Mouse (Mus musculus): Measurements from ENCODE around the gene Sbk2.
"Not testable (repeated sequence)": the region's sequence is repeated elsewhere in the genome, so short reads cannot be mapped to it uniquely, and the experiment has no call there.

Gene Sbk2

GRCm38 (mm10) chr7:4964272-4964671 is at the start of gene Sbk2:
Gene Sbk2 (minus strand): TSS chr7:4964406.
- DNase-seq (ENCODE audit: low spot score): peak; percentile 68

- DNase-seq (ENCODE audit: low spot score): no peak
These were observed 48.7 kb upstream of the Sbk2 start for GRCm38 (mm10) chr7:5012681-5013513.

GRCm38 (mm10) chr7:5008229-5008628 is 44.0 kb upstream of the Sbk2 start:
- DNase-seq (ENCODE audit: low spot score): no peak

- DNase-seq (ENCODE audit: low spot score): not testable (repeated sequence)
These were observed 38.7 kb upstream of the Sbk2 start for GRCm38 (mm10) chr7:5002876-5003275.

GRCm38 (mm10) chr7:4999876-5000275 is 35.7 kb upstream of the Sbk2 start:
- no peak for DNase-seq (ENCODE audit: low spot score)

- DNase-seq (ENCODE audit: low spot score): no peak
These were observed 32.7 kb upstream of the Sbk2 start for GRCm38 (mm10) chr7:4996934-4997333.

GRCm38 (mm10) chr7:4996003-4996895 is 32.0 kb upstream of the Sbk2 start, which contains the start of gene Zfp579:
Gene Zfp579 (minus strand): TSS chr7:4996158.
- DNase-seq (ENCODE audit: low spot score): peak; percentile 88

DNA sequence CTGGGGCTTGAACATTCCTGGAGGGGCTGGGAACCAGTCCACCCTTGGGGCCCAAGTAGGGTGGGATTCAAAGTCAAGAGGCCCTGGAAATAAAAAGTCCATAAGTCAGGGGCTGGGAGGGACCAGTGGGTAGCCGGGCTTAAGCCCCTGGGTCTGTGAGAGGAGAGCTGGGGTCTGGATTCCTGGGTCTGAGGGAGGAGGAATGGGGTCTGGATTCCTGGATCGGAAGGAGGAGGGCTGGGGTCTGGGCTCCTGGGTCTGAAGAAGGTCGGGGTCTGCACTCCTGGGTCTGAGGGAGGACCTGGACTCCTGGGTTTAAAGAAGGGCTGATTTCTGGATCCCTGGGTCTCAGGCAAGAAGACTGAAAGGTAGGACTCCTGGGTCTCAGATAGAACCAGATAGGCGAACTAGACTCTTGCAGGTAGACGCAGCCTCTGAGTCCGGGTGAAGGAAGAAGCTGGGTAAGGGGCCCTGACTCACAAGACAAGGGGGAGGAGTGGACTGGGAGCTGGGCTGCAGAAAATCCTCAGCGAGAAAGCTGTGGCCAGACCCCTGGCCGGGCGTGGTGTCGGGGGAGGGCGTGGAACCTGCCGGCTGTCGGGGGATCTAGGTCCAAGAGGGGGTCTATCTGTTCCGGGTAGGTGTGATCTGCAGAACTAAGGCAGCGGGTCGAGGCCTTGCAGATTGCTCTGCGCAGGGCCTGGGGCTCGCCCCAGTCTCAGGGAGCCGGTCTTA is 31.2 kb upstream of the Sbk2 start:
- DNase-seq (ENCODE audit: low spot score): no peak

GRCm38 (mm10) chr7:4993999-4994788 is 30.0 kb upstream of the Sbk2 start:
- no peak for DNase-seq (ENCODE audit: low spot score)

GRCm38 (mm10) chr7:4993347-4993998 is 29.3 kb upstream of the Sbk2 start:
- DNase-seq (ENCODE audit: low spot score): no peak

DNA sequence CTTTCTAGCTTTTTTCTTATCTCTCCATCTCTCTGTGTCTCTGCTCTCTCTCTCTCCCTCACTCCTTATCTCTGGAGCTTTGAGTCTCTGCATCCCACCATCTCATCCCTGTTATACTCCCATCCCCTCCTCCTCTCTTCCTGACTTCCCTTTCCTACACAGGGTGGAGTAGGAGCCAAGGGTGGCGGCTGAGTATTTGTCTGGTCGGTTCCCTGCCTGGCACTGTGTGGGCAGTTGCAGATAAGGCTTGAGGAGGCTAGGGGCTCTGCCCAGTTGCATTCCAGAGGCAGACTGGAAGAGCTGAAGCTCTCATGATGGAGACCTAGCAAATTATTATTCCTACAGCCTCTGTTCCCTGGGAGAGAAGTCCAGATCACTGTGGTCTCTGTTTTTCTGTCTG is 24.0 kb upstream of the Sbk2 start:
- no peak for DNase-seq (ENCODE audit: low spot score)

DNA sequence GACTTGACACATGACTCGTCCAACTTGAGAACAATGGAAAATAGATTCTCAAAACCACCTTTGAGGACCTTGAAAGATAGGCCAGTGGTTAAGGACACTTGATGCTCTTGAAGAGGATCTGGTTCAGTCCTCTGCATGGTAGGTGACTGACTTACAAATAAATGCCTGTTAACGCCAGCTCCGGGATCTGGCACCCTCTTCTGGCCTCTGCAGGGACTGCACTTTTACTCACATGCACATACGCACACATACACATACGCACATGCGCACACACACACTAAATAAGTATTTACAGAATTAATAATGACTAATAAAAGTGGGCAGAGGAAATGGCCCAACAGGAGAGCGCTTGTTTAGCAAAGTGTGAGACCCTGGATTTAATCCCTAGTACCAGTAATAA is 12.6 kb upstream of the Sbk2 start:
- no peak for DNase-seq (ENCODE audit: low spot score)

DNA sequence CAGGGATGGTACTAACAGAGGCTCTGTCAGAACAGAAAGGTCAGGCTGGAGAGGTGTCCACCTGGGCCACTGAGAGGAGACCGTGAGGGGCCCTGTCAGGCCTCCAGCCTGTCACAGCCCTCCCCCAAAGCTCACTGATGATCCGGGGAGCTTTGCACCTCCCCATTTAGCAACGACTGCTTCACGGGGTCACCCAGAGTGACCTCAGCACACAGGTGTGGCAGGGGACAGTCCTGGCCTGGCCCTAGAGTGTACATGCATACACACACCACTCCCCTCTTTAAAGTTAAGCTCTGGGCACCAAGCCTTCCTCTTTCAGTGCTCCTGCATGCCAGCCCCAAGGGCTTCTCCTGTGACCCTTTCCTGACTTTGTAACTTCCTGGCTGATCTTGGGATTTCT is 11.2 kb upstream of the Sbk2 start:
- no peak for DNase-seq (ENCODE audit: low spot score)

DNA sequence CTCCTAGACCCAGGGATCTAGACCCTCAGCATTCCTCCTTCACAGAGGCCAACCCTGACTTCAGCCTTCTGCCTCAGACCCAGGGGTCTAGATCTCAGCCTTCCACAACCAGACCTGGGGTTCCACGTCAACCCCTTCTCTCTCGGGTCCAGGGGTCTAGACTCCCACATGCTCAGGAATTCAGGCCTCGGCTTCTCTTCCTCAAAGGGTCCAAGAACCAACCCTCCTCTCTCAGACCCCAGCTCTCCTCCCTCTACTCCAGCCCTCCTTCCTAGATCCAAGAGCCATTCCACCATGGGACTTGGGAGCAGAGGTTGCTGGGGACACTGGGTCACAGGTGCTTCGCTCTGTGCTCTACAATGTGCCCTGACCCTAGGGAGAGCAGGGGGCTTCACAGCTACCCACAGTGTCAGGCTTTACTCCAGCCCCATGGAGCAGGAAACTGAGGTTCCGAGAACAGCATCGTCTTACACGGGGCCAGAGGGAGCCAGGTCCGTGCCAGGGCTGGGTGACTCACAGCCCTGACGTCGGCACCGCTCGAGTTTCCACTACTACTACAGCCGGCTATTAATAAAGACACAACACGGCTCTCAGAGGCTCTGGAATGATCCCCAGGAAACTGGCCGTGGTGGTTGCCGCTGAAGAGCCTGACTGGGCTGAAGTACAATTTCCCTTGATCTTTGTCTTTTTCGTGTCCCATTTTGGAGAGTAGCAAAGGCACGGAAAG is 8.3 kb upstream of the Sbk2 start:
- no peak for DNase-seq (ENCODE audit: low spot score)

DNA sequence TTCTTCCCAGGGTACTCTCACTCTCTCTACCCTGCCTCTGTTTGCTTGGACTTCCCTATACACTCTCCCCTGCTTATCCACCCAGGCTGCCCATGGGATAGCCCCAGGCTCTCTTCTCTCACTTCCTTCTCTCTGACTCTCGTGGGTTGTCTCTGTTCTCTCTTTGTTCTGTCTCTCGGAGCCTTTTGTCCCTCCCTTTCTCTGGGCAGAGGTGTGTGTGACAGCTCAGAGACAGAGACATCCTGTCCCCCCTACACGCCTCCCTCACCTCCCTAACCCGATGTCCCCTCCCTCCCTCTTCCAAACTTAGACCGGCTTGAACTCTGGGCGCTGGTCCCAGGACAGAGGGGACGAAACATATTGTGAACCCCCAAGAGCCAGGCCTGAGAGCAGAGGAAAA is 7.5 kb upstream of the Sbk2 start:
- DNase-seq (ENCODE audit: low spot score): no peak

- DNase-seq (ENCODE audit: low spot score): no peak
These were observed 6.9 kb upstream of the Sbk2 start, which contains the start of gene Sbk3 for GRCm38 (mm10) chr7:4971068-4971467. Gene Sbk3 (minus strand): TSS chr7:4971168.

GRCm38 (mm10) chr7:4964988-4965387 is 782 bp upstream of the Sbk2 start:
- DNase-seq (ENCODE audit: low spot score): no peak

DNA sequence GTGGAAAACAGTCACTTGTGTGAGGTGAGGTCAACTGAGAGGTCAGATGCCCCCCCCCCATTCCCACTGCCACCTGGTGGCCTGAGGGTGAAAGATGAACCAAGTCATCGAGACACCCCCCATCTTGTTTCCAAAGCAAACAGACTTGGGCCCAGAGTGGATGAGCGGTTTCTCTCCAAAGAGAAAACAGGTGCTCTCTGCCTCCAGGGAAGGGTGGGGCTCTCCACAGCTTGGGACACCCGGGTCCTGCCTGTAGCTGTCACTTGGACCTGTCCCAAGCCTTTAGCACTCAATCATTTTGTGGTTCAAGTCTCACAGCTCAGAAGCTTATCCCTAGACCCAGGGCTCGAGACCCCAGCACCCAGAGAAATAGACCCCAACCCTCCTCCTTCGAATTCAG is 679 bp downstream of the Sbk2 start:
- DNase-seq (ENCODE audit: low spot score): no peak

GRCm38 (mm10) chr7:4957361-4957760 is 6.8 kb downstream of the Sbk2 start:
- DNase-seq (ENCODE audit: low spot score): no peak

- no peak for DNase-seq (ENCODE audit: low spot score)
These were observed 10.3 kb downstream of the Sbk2 start for GRCm38 (mm10) chr7:4953815-4954445.
